Mouse (Mus musculus) MEL (cell line): ENCODE results near the gene Cry1.

Experiments used
- CTCF ChIP-seq, 3 experiments: IDR thresholded peaks in 2 of 3; conservative IDR thresholded peaks in 1 of 3; 2 replicates each; pipeline ENCODE4 v1.5.1; 2011 to 2012; ENCODE audit warnings: low read length in 3 of 3, low read depth in 2 of 3, mild to moderate bottlenecking in 2 of 3, improper control_type of control experiment in 1 of 3, inconsistent platforms in 1 of 3, mixed read lengths in 1 of 3, moderate library complexity in 1 of 3; ENCODE audit not compliant: control insufficient read depth in 1 of 3, insufficient read depth in 1 of 3, poor library complexity in 1 of 3, severe bottlenecking in 1 of 3
- EP300 ChIP-seq, 2 experiments: IDR thresholded peaks; 2 replicates each; pipeline ENCODE4 v1.6.1; 2011; ENCODE audit warnings: improper control_type of control experiment in 2 of 2, low read length in 2 of 2, low read depth in 1 of 2, mild to moderate bottlenecking in 1 of 2
- HCFC1 ChIP-seq: IDR thresholded peaks from 2 replicates; pipeline ENCODE4 v1.6.1; 2012; ENCODE audit warnings: low read depth, mild to moderate bottlenecking, inconsistent platforms, low read length, improper control_type of control experiment, moderate library complexity
- MAX ChIP-seq: IDR thresholded peaks from 2 replicates; pipeline ENCODE4 v1.6.1; 2011; ENCODE audit warnings: low read length, improper control_type of control experiment
- MYB ChIP-seq: IDR thresholded peaks from 2 replicates; pipeline ENCODE4 v1.6.1; 2011; ENCODE audit warnings: mild to moderate bottlenecking, low read depth, low read length, improper control_type of control experiment
- NRF1 ChIP-seq: IDR thresholded peaks from 2 replicates; pipeline ENCODE4 v1.6.1; 2014; ENCODE audit warnings: low read depth, mild to moderate bottlenecking, inconsistent platforms, low read length, improper control_type of control experiment, moderate library complexity; ENCODE audit not compliant: poor library complexity, insufficient read depth, severe bottlenecking
- POLR2A ChIP-seq, 2 experiments: IDR thresholded peaks; 2 replicates each; pipeline ENCODE4 v1.6.1; 2011 to 2012; ENCODE audit warnings: low read length in 2 of 2, mild to moderate bottlenecking in 2 of 2, control low read depth in 1 of 2, improper control_type of control experiment in 1 of 2, low read depth in 1 of 2, moderate library complexity in 1 of 2; ENCODE audit not compliant: control insufficient read depth in 1 of 2, insufficient read depth in 1 of 2, poor library complexity in 1 of 2
- POLR2AphosphoS2 ChIP-seq: IDR thresholded peaks from 2 replicates; pipeline ENCODE4 v1.6.1; 2011; ENCODE audit warnings: low read length, improper control_type of control experiment
- SMC3 ChIP-seq: IDR thresholded peaks from 2 replicates; pipeline ENCODE4 v1.6.1; 2011; ENCODE audit warnings: low read depth, low read length, improper control_type of control experiment
- UBTF ChIP-seq: IDR thresholded peaks from 2 replicates; pipeline ENCODE4 v1.6.1; 2012; ENCODE audit warnings: low read depth, mild to moderate bottlenecking, inconsistent platforms, low read length, improper control_type of control experiment, moderate library complexity, borderline replicate concordance; ENCODE audit not compliant: insufficient read depth
- USF1 ChIP-seq: IDR thresholded peaks from 2 replicates; pipeline ENCODE4 v1.6.1; 2014; ENCODE audit warnings: low read depth, mild to moderate bottlenecking, inconsistent platforms, low read length, improper control_type of control experiment, moderate library complexity
- USF2 ChIP-seq, 2 experiments: IDR thresholded peaks; 2 replicates each; pipeline ENCODE4 v1.6.1; 2011 to 2012; ENCODE audit warnings: improper control_type of control experiment in 2 of 2, low read length in 2 of 2, borderline replicate concordance in 1 of 2, inconsistent platforms in 1 of 2, low read depth in 1 of 2, mild to moderate bottlenecking in 1 of 2; ENCODE audit not compliant: insufficient read depth in 1 of 2
- ZC3H11A ChIP-seq: IDR thresholded peaks from 2 replicates; pipeline ENCODE4 v1.6.1; 2012; ENCODE audit warnings: low read depth, mild to moderate bottlenecking, inconsistent platforms, low read length, improper control_type of control experiment

DNA sequence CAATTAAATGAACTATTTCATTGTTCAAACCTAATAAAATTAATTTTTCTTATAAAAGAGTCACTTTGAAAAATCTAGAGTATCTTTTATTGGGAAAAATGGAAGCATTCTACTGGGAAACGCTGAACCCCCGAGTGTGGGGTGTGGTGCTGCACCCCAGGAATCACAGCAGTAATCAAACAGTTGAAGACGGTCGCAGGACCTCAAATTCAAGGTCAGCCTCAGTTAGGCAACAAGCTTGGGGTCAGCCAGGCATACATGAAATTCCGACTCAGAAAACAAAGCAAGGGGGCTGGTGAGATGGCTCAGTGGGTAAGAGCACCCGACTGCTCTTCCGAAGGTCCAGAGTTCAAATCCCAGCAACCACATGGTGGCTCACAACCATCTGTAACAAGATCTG lies 27.4 kb downstream of the Cry1 start:
- TF ChIP-seq USF1 = no peak
- TF ChIP-seq ZC3H11A = no peak
- no peak for TF ChIP-seq NRF1
- no peak for TF ChIP-seq CTCF (IDR thresholded peaks at IDR 0.05 in 2 of 3, conservative IDR thresholded peaks at IDR 0.05 in 1 of 3; ENCODE audit: control insufficient read depth in 1 of 3, insufficient read depth in 1 of 3, low read depth in 2 of 3, low read length in 3 of 3, poor library complexity in 1 of 3, severe bottlenecking in 1 of 3)
- no peak for TF ChIP-seq MAX
- TF ChIP-seq SMC3 = no peak
- no peak for TF ChIP-seq MYB
- TF ChIP-seq POLR2A (IDR thresholded peaks at IDR 0.05; ENCODE audit: control insufficient read depth in 1 of 2, insufficient read depth in 1 of 2, low read depth in 1 of 2, low read length in 2 of 2, poor library complexity in 1 of 2) = no peak
- no peak for TF ChIP-seq UBTF
- TF ChIP-seq POLR2AphosphoS2 = no peak
- no peak for TF ChIP-seq EP300 (IDR thresholded peaks at IDR 0.05; ENCODE audit: low read depth in 1 of 2, low read length in 2 of 2)
- no peak for TF ChIP-seq HCFC1
- no peak for TF ChIP-seq USF2 (IDR thresholded peaks at IDR 0.05; ENCODE audit: borderline replicate concordance in 1 of 2, insufficient read depth in 1 of 2, low read depth in 1 of 2, low read length in 2 of 2)
